In the genomic region with DNA sequence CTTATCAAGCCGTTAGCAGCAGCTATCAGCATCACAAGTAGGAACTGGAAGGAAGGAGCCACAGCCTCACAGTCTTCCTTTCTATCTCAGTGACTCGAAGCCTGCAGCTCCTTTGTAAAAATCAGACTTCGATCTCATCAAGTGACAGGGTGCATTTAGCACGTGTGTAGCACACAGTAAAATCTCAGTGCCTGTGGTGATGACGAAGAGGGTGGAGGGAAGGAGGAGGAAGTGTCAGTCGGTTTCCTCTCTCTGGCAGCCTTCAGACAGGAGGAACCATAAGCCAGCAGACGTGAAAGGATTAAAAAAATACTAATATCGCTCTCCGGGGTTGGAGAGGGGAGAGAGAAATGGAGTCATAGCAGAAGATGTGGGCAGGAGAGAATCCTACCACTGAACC, we compare ENCODE assay signal across 26 mouse cellular contexts.
DNase-seq lines count a peak whose midpoint lies in the region; ATAC-seq lines count a peak whose summit lies in the region.
"Had no signal": no experiment of that assay in that cellular context is flagged by ENCODE, and none has a peak within 500 bp of the region (broad histone marks: within the 10 kb centered on the region; RNA-seq: fewer than 3 reads in every experiment).

No protein-coding gene starts in this region.

- no peak overlapping the region for H3K4me2 ChIP-seq in forebrain, embryonic 13.5 days
- H3K4me2 ChIP-seq: embryonic facial prominence, embryonic 12.5 days; heart, embryonic 13.5 days; hindbrain, embryonic 12.5 days; liver, embryonic 13.5 days had no signal

- H3K9me3 ChIP-seq in forebrain, embryonic 13.5 days (replicated peaks) = no peaks in the 10 kb centered on the region
- H3K9me3 ChIP-seq in forebrain, embryonic 10.5 days = no peaks in the 10 kb centered on the region
- H3K9me3 ChIP-seq: embryonic facial prominence, embryonic 12.5 days; G1E; hindbrain, embryonic 12.5 days; liver, embryonic 13.5 days had no signal

- no peak overlapping the region for H3K9ac ChIP-seq in forebrain, embryonic 13.5 days
- H3K9ac ChIP-seq: embryonic facial prominence, embryonic 12.5 days; heart, embryonic 13.5 days; hindbrain, embryonic 12.5 days; liver, embryonic 13.5 days had no signal

- DNase-seq in forebrain, embryonic 10.5 days (ENCODE audit: extremely low spot score, low spot score) = no peak
- peak; percentile 27 for DNase-seq in CD4-positive helper T cell, adult 2 months (ENCODE audit: low read depth, low spot score)
- DNase-seq in adrenal gland, postnatal 4 days (ENCODE audit: low spot score in 2 of 2) = no peak
- DNase-seq in MN1 (ENCODE audit: low spot score) = no peak
- DNase-seq: adrenal gland, postnatal 14 days; cerebellum, adult 11 months; cerebellum, postnatal 10 days; gastrocnemius, postnatal 25 days; heart, adult 2 months; heart, postnatal 14 days; kidney, adult 2 months; liver, embryonic 13.5 days; lung, adult 2 months; lung, postnatal 14 days; thymus, postnatal 4 days had no signal

- ATAC-seq in forebrain, embryonic 13.5 days = peak; percentile 41; the same call in 1 of the 2 replicates
- peak; percentile 93 for ATAC-seq in common myeloid progenitor, adult 5-6 weeks (replicated peaks; ENCODE audit: low read depth, poor library complexity, severe bottlenecking)
- ATAC-seq in megakaryocyte-erythroid progenitor cell, adult 5-6 weeks (replicated peaks; ENCODE audit: low FRiP score, low TSS enrichment, poor library complexity, severe bottlenecking) = peak; percentile 41; the same call in 1 of the 2 replicates
- ATAC-seq: midbrain, embryonic 16.5 days had no signal

- 68% methylated on average over 9 of the region's 9 CpGs for WGBS in forebrain, embryonic 13.5 days
- 77% methylated on average over 9 of the region's 9 CpGs for WGBS in forebrain, embryonic 10.5 days

- H3K4me3 ChIP-seq in forebrain, embryonic 13.5 days = no peak overlapping the region
- H3K4me3 ChIP-seq in forebrain, embryonic 10.5 days = no peak overlapping the region
- H3K4me3 ChIP-seq: embryonic facial prominence, embryonic 12.5 days; erythroblast, embryonic 14.5 days; heart, adult 2 months; heart, embryonic 13.5 days; hindbrain, embryonic 12.5 days; left cerebral cortex, adult 2 months; liver, embryonic 13.5 days had no signal

- H3K36me3 ChIP-seq in forebrain, embryonic 13.5 days (ENCODE audit: poor library complexity, severe bottlenecking) = no peaks in the 10 kb centered on the region
- no peaks in the 10 kb centered on the region for H3K36me3 ChIP-seq in forebrain, embryonic 10.5 days (replicated peaks)
- H3K36me3 ChIP-seq: embryonic facial prominence, embryonic 12.5 days; G1E; heart, embryonic 13.5 days; hindbrain, embryonic 12.5 days; liver, embryonic 13.5 days had no signal

- H3K27me3 ChIP-seq in forebrain, embryonic 13.5 days = no peaks in the 10 kb centered on the region
- H3K27me3 ChIP-seq in forebrain, embryonic 10.5 days (ENCODE audit: poor library complexity, severe bottlenecking) = peaks cover 10% of the 10 kb centered on the region
- H3K27me3 ChIP-seq: embryonic facial prominence, embryonic 12.5 days; hindbrain, embryonic 12.5 days; liver, embryonic 13.5 days had no signal

- H3K27ac ChIP-seq in forebrain, embryonic 13.5 days = no peak overlapping the region
- no peak overlapping the region for H3K27ac ChIP-seq in forebrain, embryonic 10.5 days
- H3K27ac ChIP-seq: embryonic facial prominence, embryonic 12.5 days; heart, adult 2 months; heart, embryonic 13.5 days; hindbrain, embryonic 12.5 days; kidney, postnatal 0 days; left cerebral cortex, adult 2 months; liver, embryonic 13.5 days had no signal

- 0 out of 2 replicates have a peak, but pooled peaks cover 5% of the 10 kb centered on the region for H3K4me1 ChIP-seq in forebrain, embryonic 13.5 days
- peaks cover 7% of the 10 kb centered on the region for H3K4me1 ChIP-seq in forebrain, embryonic 10.5 days
- H3K4me1 ChIP-seq: hindbrain, embryonic 12.5 days; liver, embryonic 13.5 days had no signal

Comparison
In these comparisons a context has a peak if more than half of its experiments do, and no peak if none do; other contexts are left out.
1. ATAC-seq: peak in every context shown above with its lines; median percentile 93 in common myeloid progenitor, adult 5-6 weeks; 41 in forebrain, embryonic 13.5 days; 41 in megakaryocyte-erythroid progenitor cell, adult 5-6 weeks.